Mouse (Mus musculus): Measurements from ENCODE around the gene Esr1.

DNA sequence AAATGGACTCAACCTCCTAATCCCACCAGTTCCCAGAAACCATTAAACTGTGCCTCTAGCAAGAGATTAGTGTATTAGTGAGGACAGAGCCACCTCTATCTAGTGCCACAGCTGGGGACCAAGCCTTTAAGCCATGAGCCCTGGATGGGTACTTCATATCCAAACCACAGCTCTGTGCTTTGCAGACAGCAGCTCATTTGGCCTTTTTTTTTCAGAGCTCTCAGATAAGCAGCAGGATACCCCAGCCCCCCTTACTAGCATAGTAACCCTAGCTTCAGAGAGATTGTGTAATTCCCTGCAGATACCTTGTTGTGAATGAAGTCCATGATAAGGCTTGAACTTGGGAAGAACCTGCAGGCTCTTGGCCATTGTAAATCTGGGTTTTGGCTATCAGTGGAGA lies 11.9 kb downstream of the Esr1 start:
- no peak for TF ChIP-seq CEBPB (IDR thresholded peaks at IDR 0.05; ENCODE audit: low read depth)
- TF ChIP-seq CTCF (IDR thresholded peaks at IDR 0.05; ENCODE audit: control insufficient read depth, insufficient read depth, insufficient read length) = no peak
- no peak for TF ChIP-seq MAX (IDR thresholded peaks at IDR 0.05)
- TF ChIP-seq USF1 (IDR thresholded peaks at IDR 0.05; ENCODE audit: low read depth) = no peak
- TF ChIP-seq MYOG (IDR thresholded peaks at IDR 0.05; ENCODE audit: control insufficient read depth, extremely low read depth, insufficient read length) = no peak
- no peak for TF ChIP-seq MYOD1 (IDR thresholded peaks at IDR 0.05; ENCODE audit: control insufficient read depth, insufficient read length, low read depth)
- no peak for TF ChIP-seq FOSL1 (IDR thresholded peaks at IDR 0.05; ENCODE audit: insufficient read depth, low read length, poor library complexity, severe bottlenecking)
